Mouse (Mus musculus): ENCODE results near the gene Slc25a23. TPM values are rescaled to one million over a fixed set of nuclear protein-coding genes. Genes with fewer than 3 reads are reported as not detected.

Gene Slc25a23
- polyA plus RNA-seq, 1 experiment = 8.8 TPM

DNA sequence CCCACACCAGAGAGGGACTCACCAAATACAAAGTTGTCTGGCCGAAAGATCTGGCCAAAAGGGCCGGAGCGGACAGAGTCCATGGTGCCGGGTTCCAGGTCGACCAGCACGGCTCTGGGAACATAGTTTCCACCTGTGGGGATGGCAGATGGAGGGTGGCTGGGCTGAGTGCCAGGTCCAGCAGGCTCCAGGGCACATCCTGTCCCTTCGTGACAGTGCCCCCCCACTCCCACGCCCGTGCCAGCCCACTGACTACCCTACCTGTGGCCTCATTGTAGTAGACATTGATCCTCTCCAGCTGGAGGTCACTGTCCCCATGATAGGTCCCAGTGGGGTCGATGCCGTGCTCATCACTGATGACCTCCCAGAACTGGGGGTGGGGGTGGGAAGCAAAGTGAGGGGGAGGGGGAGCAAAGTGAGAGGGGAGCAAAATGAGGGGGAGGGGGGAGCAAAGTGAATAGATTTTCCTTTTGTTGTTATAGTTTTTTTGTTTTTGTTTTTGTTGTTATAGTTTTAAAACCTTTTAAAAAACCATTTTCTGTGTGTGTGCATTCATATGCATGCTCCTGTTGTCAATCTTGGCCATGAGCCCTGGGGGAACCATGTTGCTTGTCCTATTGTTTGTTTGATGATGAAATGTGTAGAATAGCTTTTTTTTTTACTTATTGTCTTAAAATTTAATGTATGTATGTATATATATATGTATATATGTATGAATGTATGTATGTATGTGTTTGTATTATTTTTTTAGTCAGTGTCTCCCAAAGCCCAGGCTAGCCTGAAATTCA, 26.5 kb upstream of the Slc25a23 start:
- Histone ChIP-seq H3K27ac (ENCODE audit: control insufficient read depth, insufficient read depth, low read depth, low read length) (no peak overlapping the region), H3K4me3 (ENCODE audit: control insufficient read depth, low read depth, low read length) (no peak overlapping the region), H3K36me3 (ENCODE audit: control insufficient read depth, insufficient read depth, low read length) (no peaks in the 10 kb centered on the region), H3K27me3 (ENCODE audit: control insufficient read depth, insufficient read depth, low read length) (no peaks in the 10 kb centered on the region), H3K4me1 (ENCODE audit: control insufficient read depth, insufficient read depth, low read length) (peaks cover 4% of the 10 kb centered on the region)
- no peak for TF ChIP-seq POLR2A (IDR thresholded peaks at IDR 0.05; ENCODE audit: control insufficient read depth, low read depth, low read length)

DNA sequence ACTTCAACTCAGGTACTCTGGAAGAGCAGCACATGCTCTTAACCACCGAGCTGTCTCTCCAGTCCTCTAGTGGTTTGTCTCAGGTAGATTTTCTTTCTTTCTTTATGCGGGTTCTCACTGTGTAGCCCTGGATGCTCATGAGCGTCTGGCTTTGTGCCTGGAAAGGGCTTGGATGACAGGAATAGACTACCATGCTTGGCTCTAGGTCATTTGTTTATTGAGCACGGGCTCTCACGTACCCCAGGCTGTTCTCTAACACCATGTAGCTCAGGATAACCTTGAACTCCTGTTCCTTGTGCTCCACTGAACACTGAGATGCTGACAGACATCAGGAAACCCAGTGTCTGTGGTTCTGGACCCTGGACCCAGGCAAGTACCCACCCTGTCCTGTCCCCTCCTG, 22.8 kb upstream of the Slc25a23 start:
- Histone ChIP-seq H3K27me3 (ENCODE audit: control insufficient read depth, insufficient read depth, low read length) (no peaks in the 10 kb centered on the region), H3K4me1 (ENCODE audit: control insufficient read depth, insufficient read depth, low read length) (peaks cover 5% of the 10 kb centered on the region), H3K4me3 (ENCODE audit: control insufficient read depth, low read depth, low read length) (no peak overlapping the region), H3K36me3 (ENCODE audit: control insufficient read depth, insufficient read depth, low read length) (no peaks in the 10 kb centered on the region), H3K27ac (ENCODE audit: control insufficient read depth, insufficient read depth, low read depth, low read length) (no peak overlapping the region)
- TF ChIP-seq CTCF (IDR thresholded peaks at IDR 0.05; ENCODE audit: control insufficient read depth, insufficient read depth, insufficient replicate concordance, low read depth, low read length) = no peak
- no peak for TF ChIP-seq POLR2A (IDR thresholded peaks at IDR 0.05; ENCODE audit: control insufficient read depth, low read depth, low read length)

DNA sequence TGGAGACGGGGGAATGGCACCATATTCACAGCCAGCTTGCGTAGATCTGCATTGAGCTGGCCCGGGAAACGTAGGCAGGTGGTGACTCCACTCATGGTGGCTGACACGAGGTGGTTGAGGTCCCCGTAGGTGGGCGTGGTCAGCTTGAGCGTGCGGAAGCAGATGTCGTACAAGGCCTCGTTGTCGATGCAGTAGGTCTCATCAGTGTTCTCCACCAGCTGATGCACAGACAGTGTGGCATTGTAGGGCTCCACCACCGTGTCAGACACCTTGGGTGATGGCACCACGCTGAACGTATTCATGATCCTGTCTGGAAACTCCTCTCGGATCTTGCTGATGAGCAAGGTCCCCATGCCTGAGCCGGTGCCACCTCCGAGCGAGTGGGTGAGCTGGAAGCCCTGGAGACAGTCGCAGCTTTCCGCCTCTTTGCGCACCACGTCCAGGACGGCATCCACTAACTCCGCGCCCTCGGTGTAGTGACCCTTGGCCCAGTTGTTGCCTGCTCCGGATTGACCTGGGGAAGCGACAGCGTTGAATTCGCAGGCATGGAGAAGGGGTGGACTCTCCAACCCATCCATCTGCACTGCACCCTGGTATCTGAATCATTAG, 21.7 kb upstream of the Slc25a23 start:
- Histone ChIP-seq H3K4me1 (ENCODE audit: control insufficient read depth, insufficient read depth, low read length) (peaks cover 5% of the 10 kb centered on the region), H3K4me3 (ENCODE audit: control insufficient read depth, low read depth, low read length) (no peak overlapping the region), H3K27me3 (ENCODE audit: control insufficient read depth, insufficient read depth, low read length) (no peaks in the 10 kb centered on the region), H3K27ac (ENCODE audit: control insufficient read depth, insufficient read depth, low read depth, low read length) (no peak overlapping the region), H3K36me3 (ENCODE audit: control insufficient read depth, insufficient read depth, low read length) (no peaks in the 10 kb centered on the region)
- TF ChIP-seq POLR2A (IDR thresholded peaks at IDR 0.05; ENCODE audit: control insufficient read depth, low read depth, low read length) (no peak), CTCF (IDR thresholded peaks at IDR 0.05; ENCODE audit: control insufficient read depth, insufficient read depth, insufficient replicate concordance, low read depth, low read length) (no peak)

DNA sequence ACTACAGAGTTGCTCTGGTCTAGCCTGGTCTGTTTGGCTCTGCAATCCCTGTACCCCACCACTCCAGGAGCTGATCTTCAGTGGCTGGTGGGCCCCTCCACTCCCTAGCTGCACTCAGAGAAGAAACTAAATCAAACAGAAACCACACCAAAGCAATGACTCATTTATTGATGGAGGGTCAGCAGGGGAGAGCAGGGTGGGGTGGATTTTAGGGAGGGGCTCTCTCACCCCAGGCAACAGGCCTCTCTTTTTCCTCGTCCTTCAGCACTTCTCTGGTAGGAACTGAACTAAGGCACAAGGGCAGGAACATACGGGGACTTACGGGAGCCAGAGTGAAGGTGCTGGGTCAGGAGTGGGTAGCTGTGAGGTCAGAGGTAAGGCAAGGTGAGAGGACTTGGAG, 20.3 kb upstream of the Slc25a23 start:
- H3K36me3 ChIP-seq (ENCODE audit: control insufficient read depth, insufficient read depth, low read length) = no peaks in the 10 kb centered on the region
- TF ChIP-seq POLR2A (IDR thresholded peaks at IDR 0.05; ENCODE audit: control insufficient read depth, low read depth, low read length) (no peak), CTCF (IDR thresholded peaks at IDR 0.05; ENCODE audit: control insufficient read depth, insufficient read depth, insufficient replicate concordance, low read depth, low read length) (no peak)
- no peaks in the 10 kb centered on the region for H3K27me3 ChIP-seq (ENCODE audit: control insufficient read depth, insufficient read depth, low read length)
- H3K27ac ChIP-seq (ENCODE audit: control insufficient read depth, insufficient read depth, low read depth, low read length) = no peak overlapping the region
- H3K4me1 ChIP-seq (ENCODE audit: control insufficient read depth, insufficient read depth, low read length) = peaks cover 5% of the 10 kb centered on the region
- no peak overlapping the region for H3K4me3 ChIP-seq (ENCODE audit: control insufficient read depth, low read depth, low read length)

DNA sequence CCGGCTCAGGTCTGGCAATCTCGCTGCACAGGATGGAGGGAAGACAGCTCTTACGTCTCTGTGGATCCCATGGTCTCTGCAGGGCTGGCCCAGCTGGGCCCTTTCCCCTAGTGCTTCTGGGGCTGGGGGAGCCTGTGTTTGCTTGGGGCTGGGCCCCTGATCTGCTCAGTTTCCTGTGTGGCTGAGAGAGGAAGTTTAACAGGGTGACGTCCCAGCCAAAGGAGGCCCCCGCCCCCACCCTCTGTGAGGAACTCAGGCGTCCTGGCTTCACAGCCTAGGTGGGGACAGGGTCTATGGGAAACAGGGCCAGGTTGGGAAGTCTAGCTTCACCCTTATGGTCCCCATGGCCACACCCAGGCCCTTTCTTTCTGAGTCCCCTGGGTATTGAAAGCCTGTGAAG, 18.7 kb upstream of the Slc25a23 start, which contains the start of gene Dennd1c:
TSS of gene Dennd1c (minus strand) at position 179 of the 400 bp plus-strand sequence.
- Histone ChIP-seq H3K27ac (ENCODE audit: control insufficient read depth, insufficient read depth, low read depth, low read length) (no peak within 1 kb of the TSS), H3K36me3 (ENCODE audit: control insufficient read depth, insufficient read depth, low read length) (no peaks in the 10 kb centered on the region), H3K4me1 (ENCODE audit: control insufficient read depth, insufficient read depth, low read length) (peaks cover 5% of the 10 kb centered on the region), H3K27me3 (ENCODE audit: control insufficient read depth, insufficient read depth, low read length) (no peaks in the 10 kb centered on the region), H3K4me3 (ENCODE audit: control insufficient read depth, low read depth, low read length) (no peak within 1 kb of the TSS)
- TF ChIP-seq CTCF (IDR thresholded peaks at IDR 0.05; ENCODE audit: control insufficient read depth, insufficient read depth, insufficient replicate concordance, low read depth, low read length) (no peak), POLR2A (IDR thresholded peaks at IDR 0.05; ENCODE audit: control insufficient read depth, low read depth, low read length) (no peak)

DNA sequence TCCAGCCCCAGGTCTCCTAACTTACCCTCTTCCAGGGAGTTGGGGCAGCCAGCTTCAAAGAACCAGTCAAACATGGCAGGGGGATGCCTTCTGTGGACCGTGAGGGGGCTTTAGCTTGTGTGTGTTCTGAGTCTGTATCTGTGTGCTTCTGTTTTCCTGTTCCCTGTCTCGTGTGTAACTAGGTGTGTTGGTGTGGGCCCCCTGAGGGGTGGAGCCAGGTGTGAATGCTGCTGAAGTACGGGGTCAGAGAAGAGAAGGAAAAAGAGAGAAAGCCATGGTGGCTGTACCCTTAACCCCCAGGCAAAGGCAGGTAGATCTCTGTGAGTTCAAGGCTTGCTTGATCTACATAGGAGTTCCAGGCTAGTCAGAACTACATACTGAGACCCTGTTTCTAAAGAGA, 17.3 kb upstream of the Slc25a23 start:
- no peak overlapping the region for H3K27ac ChIP-seq (ENCODE audit: control insufficient read depth, insufficient read depth, low read depth, low read length)
- H3K27me3 ChIP-seq (ENCODE audit: control insufficient read depth, insufficient read depth, low read length) = no peaks in the 10 kb centered on the region
- H3K4me3 ChIP-seq (ENCODE audit: control insufficient read depth, low read depth, low read length) = no peak overlapping the region
- no peaks in the 10 kb centered on the region for H3K36me3 ChIP-seq (ENCODE audit: control insufficient read depth, insufficient read depth, low read length)
- peaks cover 5% of the 10 kb centered on the region for H3K4me1 ChIP-seq (ENCODE audit: control insufficient read depth, insufficient read depth, low read length)
- TF ChIP-seq CTCF (IDR thresholded peaks at IDR 0.05; ENCODE audit: control insufficient read depth, insufficient read depth, insufficient replicate concordance, low read depth, low read length) (no peak), POLR2A (IDR thresholded peaks at IDR 0.05; ENCODE audit: control insufficient read depth, low read depth, low read length) (no peak)

DNA sequence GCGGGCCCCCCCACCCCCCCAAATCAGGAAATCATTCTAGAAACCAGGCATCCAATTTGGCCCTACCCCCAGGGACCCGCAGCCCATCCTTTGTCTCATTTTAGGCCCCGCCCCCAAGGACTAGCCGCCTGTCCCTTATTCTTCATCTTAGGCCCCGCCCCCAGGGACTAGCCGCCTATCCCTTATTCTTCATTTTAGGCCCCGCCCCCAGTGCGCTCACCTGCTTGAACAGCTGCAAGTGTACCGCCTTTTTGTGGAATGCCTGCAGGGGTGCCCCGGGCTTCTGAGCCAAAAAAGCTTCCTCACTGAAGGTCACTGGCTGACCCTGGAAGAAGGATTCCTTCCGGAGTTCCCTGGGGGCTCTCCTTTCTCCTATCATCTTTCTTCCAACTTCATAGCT, 11.0 kb upstream of the Slc25a23 start:
- no peaks in the 10 kb centered on the region for H3K27me3 ChIP-seq (ENCODE audit: control insufficient read depth, insufficient read depth, low read length)
- H3K4me1 ChIP-seq (ENCODE audit: control insufficient read depth, insufficient read depth, low read length) = peaks cover 5% of the 10 kb centered on the region; the same call in 1 of the 2 replicates
- H3K4me3 ChIP-seq (ENCODE audit: control insufficient read depth, low read depth, low read length) = no peak overlapping the region
- TF ChIP-seq POLR2A (IDR thresholded peaks at IDR 0.05; ENCODE audit: control insufficient read depth, low read depth, low read length) (no peak), CTCF (IDR thresholded peaks at IDR 0.05; ENCODE audit: control insufficient read depth, insufficient read depth, insufficient replicate concordance, low read depth, low read length) (no peak)
- no peak overlapping the region for H3K27ac ChIP-seq (ENCODE audit: control insufficient read depth, insufficient read depth, low read depth, low read length)
- H3K36me3 ChIP-seq (ENCODE audit: control insufficient read depth, insufficient read depth, low read length) = no peaks in the 10 kb centered on the region
